ENCODE assay signal across 28 mouse cellular contexts in genomic region chr19:31396096-31396495, GRCm38 (mm10).
DNase-seq lines count a peak whose midpoint lies in the region; ATAC-seq lines count a peak whose summit lies in the region.
"Had no signal": no experiment of that assay in that cellular context is flagged by ENCODE, and none has a peak within 500 bp of the region (broad histone marks: within the 10 kb centered on the region; RNA-seq: fewer than 3 reads in every experiment).

No protein-coding gene starts in this region.

- intact Hi-C loops in left cerebral cortex, postnatal 25 days (cut with DNase I), result no loop called here

- H3K4me1 ChIP-seq in forebrain, embryonic 16.5 days (replicated peaks; ENCODE audit: control insufficient read depth, insufficient read depth, low read length), result no peaks in the 10 kb centered on the region
- no peaks in the 10 kb centered on the region for H3K4me1 ChIP-seq in forebrain, embryonic 10.5 days
- H3K4me1 ChIP-seq in midbrain, embryonic 10.5 days, result no peaks in the 10 kb centered on the region
- H3K4me1 ChIP-seq: embryonic facial prominence, embryonic 12.5 days; embryonic facial prominence, embryonic 15.5 days; forebrain, embryonic 13.5 days; heart, embryonic 10.5 days; heart, embryonic 13.5 days had no signal

- H3K9me3 ChIP-seq in forebrain, embryonic 16.5 days (ENCODE audit: control insufficient read depth, low read length), result no peaks in the 10 kb centered on the region
- H3K9me3 ChIP-seq in forebrain, embryonic 10.5 days, result no peaks in the 10 kb centered on the region
- H3K9me3 ChIP-seq in midbrain, embryonic 10.5 days (replicated peaks), result no peaks in the 10 kb centered on the region
- H3K9me3 ChIP-seq: embryonic facial prominence, embryonic 12.5 days; embryonic facial prominence, embryonic 15.5 days; forebrain, embryonic 13.5 days; heart, embryonic 10.5 days; heart, embryonic 13.5 days had no signal

- no peak overlapping the region for H3K4me3 ChIP-seq in forebrain, embryonic 16.5 days (replicated peaks; ENCODE audit: low read length)
- H3K4me3 ChIP-seq in forebrain, embryonic 10.5 days, result no peak overlapping the region
- no peak overlapping the region for H3K4me3 ChIP-seq in midbrain, embryonic 10.5 days
- H3K4me3 ChIP-seq: embryonic facial prominence, embryonic 12.5 days; embryonic facial prominence, embryonic 15.5 days; forebrain, embryonic 13.5 days; heart, adult 2 months; heart, embryonic 10.5 days; heart, embryonic 13.5 days had no signal

- WGBS in forebrain, embryonic 16.5 days, result 83% methylated on average over 1 of the region's 1 CpGs
- WGBS in forebrain, embryonic 10.5 days, result 91% methylated on average over 1 of the region's 1 CpGs
- 79% methylated on average over 1 of the region's 1 CpGs for WGBS in midbrain, embryonic 10.5 days

- no peak overlapping the region for H3K4me2 ChIP-seq in forebrain, embryonic 16.5 days (ENCODE audit: low read length)
- H3K4me2 ChIP-seq: embryonic facial prominence, embryonic 12.5 days; embryonic facial prominence, embryonic 15.5 days; forebrain, embryonic 13.5 days; heart, embryonic 13.5 days; hindbrain, embryonic 14.5 days had no signal

- H3K27me3 ChIP-seq in forebrain, embryonic 16.5 days (replicated peaks; ENCODE audit: control insufficient read depth, insufficient read depth, low read length), result no peaks in the 10 kb centered on the region
- no peaks in the 10 kb centered on the region for H3K27me3 ChIP-seq in forebrain, embryonic 10.5 days (ENCODE audit: poor library complexity, severe bottlenecking)
- no peaks in the 10 kb centered on the region for H3K27me3 ChIP-seq in midbrain, embryonic 10.5 days (ENCODE audit: low read depth, poor library complexity, severe bottlenecking)
- H3K27me3 ChIP-seq: embryonic facial prominence, embryonic 12.5 days; embryonic facial prominence, embryonic 15.5 days; forebrain, embryonic 13.5 days; heart, embryonic 13.5 days had no signal

- no peak overlapping the region for H3K27ac ChIP-seq in forebrain, embryonic 16.5 days (ENCODE audit: low read length)
- H3K27ac ChIP-seq in forebrain, embryonic 10.5 days, result no peak overlapping the region
- no peak overlapping the region for H3K27ac ChIP-seq in midbrain, embryonic 10.5 days (replicated peaks)
- H3K27ac ChIP-seq: embryonic facial prominence, embryonic 12.5 days; embryonic facial prominence, embryonic 15.5 days; forebrain, embryonic 13.5 days; heart, adult 2 months; heart, embryonic 10.5 days; heart, embryonic 13.5 days; hindbrain, embryonic 14.5 days; hindbrain, postnatal 0 days had no signal

- no peak for DNase-seq in forebrain, embryonic 10.5 days (ENCODE audit: extremely low spot score, low spot score)
- DNase-seq in frontal cortex, adult 2 months (ENCODE audit: extremely low spot score in 1 of 2, low spot score in 1 of 2), result peak; percentile 2 to 35
- DNase-seq in frontal cortex, postnatal 14 days (ENCODE audit: low spot score in 2 of 2), result no peak
- DNase-seq in left cerebral cortex, postnatal 25 days (ENCODE audit: low spot score in 2 of 2), result peak; percentile 10 to 60
- no peak for DNase-seq in left cerebral cortex, adult 18-20 months (ENCODE audit: low spot score in 2 of 2)
- peak; percentile 39 for DNase-seq in brain, adult 2 months (ENCODE audit: low read depth, low spot score)
- DNase-seq in midbrain, embryonic 10.5 days (ENCODE audit: low spot score), result no peak
- DNase-seq: adrenal gland, adult 8-10 months; adrenal gland, postnatal 25 days; cerebellum, adult 11 months; cerebellum, adult 2 months; cerebellum, adult 9-11 months; cerebellum, postnatal 25 days; gastrocnemius, postnatal 10 days; gastrocnemius, postnatal 36 days; heart, adult 2 months; heart, postnatal 14 days; heart, postnatal 4 days had no signal

- no peaks in the 10 kb centered on the region for H3K36me3 ChIP-seq in forebrain, embryonic 16.5 days (ENCODE audit: control insufficient read depth, insufficient read depth)
- H3K36me3 ChIP-seq in forebrain, embryonic 10.5 days (replicated peaks), result no peaks in the 10 kb centered on the region
- H3K36me3 ChIP-seq in midbrain, embryonic 10.5 days, result no peaks in the 10 kb centered on the region
- H3K36me3 ChIP-seq: embryonic facial prominence, embryonic 12.5 days; embryonic facial prominence, embryonic 15.5 days; heart, embryonic 10.5 days; heart, embryonic 13.5 days had no signal

- H3K9ac ChIP-seq in forebrain, embryonic 16.5 days (replicated peaks; ENCODE audit: low read depth, low read length), result no peak overlapping the region
- H3K9ac ChIP-seq: embryonic facial prominence, embryonic 12.5 days; embryonic facial prominence, embryonic 15.5 days; forebrain, embryonic 13.5 days; heart, embryonic 13.5 days; hindbrain, embryonic 14.5 days had no signal

- peak; percentile 28; the same call in 1 of the 2 replicates for ATAC-seq in forebrain, embryonic 16.5 days
- ATAC-seq: activated CD4-positive, CD25-positive, alpha-beta regulatory T cell, adult 4 months; forebrain, embryonic 13.5 days; hindbrain, postnatal 0 days; inflammation-experienced regulatory T-cells, adult 6 months had no signal

Comparison
In these comparisons a context has a peak if more than half of its experiments do, and no peak if none do; other contexts are left out.
1. DNase-seq: peak in frontal cortex, adult 2 months (2 of 2), left cerebral cortex, postnatal 25 days (2 of 2) and brain, adult 2 months (single experiment); none in forebrain, embryonic 10.5 days (single experiment), frontal cortex, postnatal 14 days (0 of 2), left cerebral cortex, adult 18-20 months (0 of 2) and midbrain, embryonic 10.5 days (single experiment).